Mouse (Mus musculus): ENCODE measurements around the gene Mfap4. TPM values are rescaled to one million over a fixed set of nuclear protein-coding genes. Genes with fewer than 3 reads are reported as not detected.
A peak's percentile ranks its signal among the peaks of the same experiment; 100 is the strongest.

Gene Mfap4
- total RNA-seq (2022): 1 to 10 TPM; 5.1 to 7.5 (median 5.6) TPM

- peak; percentile 79 to 80 for DNase-seq (ENCODE audit: low spot score in 2 of 2)
Observed at GRCm38 (mm10) chr11:61484613-61485540, at the start of gene Mfap4. Gene Mfap4, plus strand, starts transcription at chr11:61485431.

- DNase-seq (ENCODE audit: low spot score in 2 of 2): no peak
Observed at GRCm38 (mm10) chr11:61436298-61436697, 48.9 kb upstream of the Mfap4 start.

- no peak for DNase-seq (ENCODE audit: low spot score in 2 of 2)
Observed at GRCm38 (mm10) chr11:61439170-61439569, 46.1 kb upstream of the Mfap4 start.

- DNase-seq (ENCODE audit: low spot score in 2 of 2): no peak
Observed at GRCm38 (mm10) chr11:61440416-61440815, 44.8 kb upstream of the Mfap4 start.

- DNase-seq (ENCODE audit: low spot score in 2 of 2): no peak
Observed at GRCm38 (mm10) chr11:61441670-61442069, 43.6 kb upstream of the Mfap4 start.

GRCm38 (mm10) chr11:61443807-61444206, 41.4 kb upstream of the Mfap4 start:
- DNase-seq (ENCODE audit: low spot score in 2 of 2): no peak

- DNase-seq (ENCODE audit: low spot score in 2 of 2): no peak
Observed at GRCm38 (mm10) chr11:61447296-61447695, 37.9 kb upstream of the Mfap4 start.

GRCm38 (mm10) chr11:61448041-61448440, 37.2 kb upstream of the Mfap4 start:
- no peak for DNase-seq (ENCODE audit: low spot score in 2 of 2)

GRCm38 (mm10) chr11:61448599-61449225, 36.5 kb upstream of the Mfap4 start:
- peak in 1 of 2 experiments; percentile 47 for DNase-seq (ENCODE audit: low spot score in 2 of 2)

GRCm38 (mm10) chr11:61449499-61450292, 35.5 kb upstream of the Mfap4 start:
- DNase-seq (ENCODE audit: low spot score in 2 of 2): peak in 1 of 2 experiments; percentile 44

GRCm38 (mm10) chr11:61464071-61464470, 21.2 kb upstream of the Mfap4 start:
- no peak for DNase-seq (ENCODE audit: low spot score in 2 of 2)

GRCm38 (mm10) chr11:61465422-61465821, 19.8 kb upstream of the Mfap4 start:
- no peak for DNase-seq (ENCODE audit: low spot score in 2 of 2)

- DNase-seq (ENCODE audit: low spot score in 2 of 2): no peak
Observed at GRCm38 (mm10) chr11:61468534-61468933, 16.7 kb upstream of the Mfap4 start.

- DNase-seq (ENCODE audit: low spot score in 2 of 2): no peak
Observed at GRCm38 (mm10) chr11:61469317-61469917, 15.8 kb upstream of the Mfap4 start.

- no peak for DNase-seq (ENCODE audit: low spot score in 2 of 2)
Observed at GRCm38 (mm10) chr11:61470880-61471279, 14.4 kb upstream of the Mfap4 start.

GRCm38 (mm10) chr11:61473630-61474029, 11.6 kb upstream of the Mfap4 start:
- no peak for DNase-seq (ENCODE audit: low spot score in 2 of 2)

- no peak for DNase-seq (ENCODE audit: low spot score in 2 of 2)
Observed at GRCm38 (mm10) chr11:61476786-61477382, 8.3 kb upstream of the Mfap4 start.

GRCm38 (mm10) chr11:61477566-61478508, 7.4 kb upstream of the Mfap4 start:
- DNase-seq (ENCODE audit: low spot score in 2 of 2): no peak

GRCm38 (mm10) chr11:61478788-61479187, 6.4 kb upstream of the Mfap4 start:
- DNase-seq (ENCODE audit: low spot score in 2 of 2): no peak

Measured in layer of hippocampus, adult 8-10 months (tissue).